Mouse (Mus musculus): ENCODE data around the gene Bsph2. TPM values are rescaled to one million over a fixed set of nuclear protein-coding genes. Genes with fewer than 3 reads are reported as not detected.

Bsph2 gene
- not detected for polyA plus RNA-seq (2017; shearing (Covaris generic))

DNA sequence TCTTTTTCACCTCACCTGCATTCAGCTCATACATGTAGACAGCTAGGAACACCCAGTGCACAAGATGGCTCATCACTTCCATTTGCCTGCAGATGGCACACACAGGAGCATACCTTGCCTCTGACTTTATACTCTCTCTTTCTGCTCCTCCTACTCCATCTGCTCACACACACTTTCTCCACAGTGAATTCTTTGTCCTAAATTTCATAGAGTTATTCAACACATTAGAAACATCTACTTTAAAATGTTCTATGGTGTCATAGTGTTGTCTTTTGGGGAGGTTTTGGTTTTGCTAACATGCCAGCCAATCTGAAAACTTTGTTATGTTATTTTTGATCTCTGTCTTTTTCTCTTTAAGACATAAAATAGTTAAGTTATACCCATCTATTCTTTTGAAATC, at the start of gene Bsph2:
Gene Bsph2, minus strand, starts transcription at position 101 of the 400 bp plus-strand sequence.

Other genes starting within 250 kb of the Bsph2 start
- 0.20 TPM for gene Pla2g4c, start 246.4 kb downstream of the Bsph2 start, polyA plus RNA-seq (2017; shearing (Covaris generic))
- gene Cabp5, start 172.9 kb downstream of the Bsph2 start, polyA plus RNA-seq (2017; shearing (Covaris generic)), result not detected
- not detected for gene Bsph1, start 120.2 kb downstream of the Bsph2 start, polyA plus RNA-seq (2017; shearing (Covaris generic))
- not detected for gene Sult2a5, start 52.9 kb upstream of the Bsph2 start, polyA plus RNA-seq (2017; shearing (Covaris generic))
- gene Sult2a2, start 162.4 kb upstream of the Bsph2 start, polyA plus RNA-seq (2017; shearing (Covaris generic)), result not detected

Measured in effector memory CD4-positive, alpha-beta T cell, adult 7 months (primary cell).